Mouse (Mus musculus) right cerebral cortex, postnatal 14 days (tissue): ENCODE measurements around the gene Anxa10.

ENCODE experiments used
- DNase-seq: peaks from one replicate; pipeline ENCODE4 v3.0.0; 2022

Anxa10 gene

DNA sequence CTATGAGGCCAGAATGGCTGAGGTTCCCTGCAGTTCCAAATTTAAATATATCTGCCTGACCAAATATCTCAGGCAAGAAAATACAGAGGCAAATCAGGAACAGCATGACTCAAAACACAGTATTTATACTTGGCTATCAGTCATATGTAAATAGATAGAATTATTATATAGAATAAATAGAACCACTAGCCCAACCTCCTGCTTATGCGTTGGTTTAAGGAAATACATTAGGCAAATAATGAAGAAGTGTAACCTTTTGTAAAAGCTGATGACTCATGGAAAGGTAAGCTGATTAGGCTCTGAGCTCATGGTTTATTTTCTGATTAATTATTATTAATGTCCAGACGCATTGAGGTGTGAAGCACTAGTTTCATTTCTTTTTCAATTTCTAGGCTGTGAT, at the start of gene Anxa10:
Gene Anxa10 (minus strand): TSS at position 53 of the 400 bp plus-strand sequence.
- no peak for DNase-seq

DNA sequence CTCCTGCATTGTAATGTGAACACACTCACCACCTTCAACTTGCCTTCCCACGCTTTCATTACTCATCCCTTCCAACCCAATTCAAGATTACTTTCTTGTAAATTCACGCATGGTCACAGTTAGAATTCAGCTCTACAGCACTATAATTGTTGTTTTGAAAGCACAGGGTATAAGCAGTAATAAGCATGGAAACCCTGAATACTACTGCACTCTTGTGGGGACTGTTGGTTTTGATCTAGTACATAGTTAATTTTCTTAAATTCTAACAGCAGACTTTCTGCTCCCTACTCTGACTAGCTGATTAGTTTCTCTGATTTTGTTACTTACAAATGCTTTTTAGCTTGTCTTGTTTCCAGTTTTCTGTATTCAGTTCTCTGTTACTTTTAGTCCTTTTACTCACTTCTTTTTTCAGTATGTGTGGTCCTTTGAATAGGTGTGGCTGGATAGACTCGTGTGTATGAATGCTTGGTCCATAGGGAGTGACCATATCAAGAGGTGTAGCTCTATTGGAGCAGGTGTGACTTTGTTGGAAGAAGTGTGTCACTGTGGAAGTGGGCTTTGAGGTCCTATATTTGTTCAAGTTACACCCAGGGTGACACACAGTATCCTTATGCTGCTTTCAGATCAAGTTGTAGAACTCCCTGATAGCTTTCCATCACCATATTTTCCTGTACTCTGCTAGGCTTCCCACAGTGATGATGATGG, 9.9 kb upstream of the Anxa10 start:
- DNase-seq: no peak

DNA sequence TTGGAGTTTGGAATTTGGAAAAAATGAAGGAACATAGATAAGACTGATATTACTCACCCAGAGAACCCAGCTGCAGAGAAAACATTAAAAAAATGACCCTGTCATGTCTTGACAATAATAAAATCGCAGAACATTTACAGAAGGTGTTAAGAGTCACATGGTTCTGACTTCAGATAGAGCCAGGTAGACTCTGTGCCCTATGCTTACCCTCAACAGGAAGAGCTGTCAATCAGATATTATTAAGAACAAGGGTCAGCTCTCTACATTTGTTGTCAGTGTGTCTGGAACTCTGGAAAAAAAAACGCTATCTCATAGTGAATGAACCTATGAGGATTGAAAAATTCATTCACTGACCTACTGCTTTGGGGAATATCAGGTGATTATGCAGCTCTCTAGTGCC, 25.7 kb downstream of the Anxa10 start:
- DNase-seq: no peak

DNA sequence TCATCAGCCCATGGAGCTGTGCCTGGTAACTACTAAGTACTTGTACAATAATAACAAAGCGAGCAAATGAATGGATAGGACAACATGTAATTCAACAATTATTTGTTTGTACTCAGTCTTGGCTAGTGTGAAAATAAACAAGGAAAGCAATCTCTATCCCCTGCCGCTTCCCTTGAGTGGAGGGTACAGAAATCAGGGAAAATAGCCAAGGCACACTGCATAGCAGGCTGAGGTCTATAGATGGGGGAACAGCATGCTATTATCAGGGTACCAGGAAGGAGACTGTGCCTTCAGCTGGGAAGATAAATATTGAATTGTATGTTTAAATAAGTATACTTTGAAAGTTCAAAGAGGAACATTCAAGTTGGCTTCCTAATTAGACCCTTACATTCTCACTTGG, 41.1 kb downstream of the Anxa10 start:
- DNase-seq: no peak

DNA sequence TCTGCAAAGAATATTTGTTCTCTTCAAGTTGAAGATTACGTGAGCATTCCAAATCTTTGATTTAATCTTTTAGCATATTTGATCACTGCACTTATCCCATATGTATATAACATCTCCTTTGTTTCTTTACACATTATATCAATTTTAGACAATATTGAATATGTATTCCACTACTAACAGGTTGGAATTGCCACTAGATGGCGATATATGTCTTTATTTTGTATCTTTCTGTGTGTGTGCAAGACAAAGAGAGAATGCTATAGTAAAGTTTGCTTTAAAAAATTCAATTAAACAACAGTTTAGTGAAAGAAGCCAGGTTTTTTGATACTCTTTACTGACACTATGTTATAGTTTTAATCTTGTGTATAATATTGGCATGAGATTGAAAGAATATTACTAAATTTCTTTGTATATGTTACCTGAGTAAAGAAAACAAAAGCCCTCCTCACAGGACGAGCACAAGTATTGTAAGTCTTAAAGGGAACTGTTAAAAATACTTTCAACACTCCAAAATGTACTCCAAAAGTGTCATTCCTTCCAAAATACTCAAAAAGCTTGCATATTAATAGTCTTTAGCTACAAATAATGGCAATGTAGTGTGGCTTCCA, 42.7 kb downstream of the Anxa10 start:
- DNase-seq: no peak

DNA sequence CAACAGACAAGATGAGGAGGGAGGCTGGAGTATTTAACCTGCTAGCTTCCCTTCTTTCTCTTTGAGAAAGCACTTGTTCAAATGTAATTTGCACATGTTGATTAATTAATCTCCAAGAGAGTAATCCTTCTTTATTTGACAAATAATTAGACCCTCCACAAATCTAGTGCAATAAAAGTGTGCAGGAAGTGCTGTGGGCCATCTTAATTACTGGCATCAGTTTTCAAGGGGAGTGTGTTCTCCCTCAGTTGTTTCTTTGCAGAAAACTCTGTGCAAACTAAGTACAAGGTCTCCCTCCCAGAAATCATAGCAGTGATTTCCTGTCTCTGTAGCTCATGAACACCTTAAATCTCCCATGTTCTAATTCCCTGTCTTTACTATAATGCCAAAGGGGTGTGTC, 54.6 kb downstream of the Anxa10 start:
- DNase-seq: no peak

DNA sequence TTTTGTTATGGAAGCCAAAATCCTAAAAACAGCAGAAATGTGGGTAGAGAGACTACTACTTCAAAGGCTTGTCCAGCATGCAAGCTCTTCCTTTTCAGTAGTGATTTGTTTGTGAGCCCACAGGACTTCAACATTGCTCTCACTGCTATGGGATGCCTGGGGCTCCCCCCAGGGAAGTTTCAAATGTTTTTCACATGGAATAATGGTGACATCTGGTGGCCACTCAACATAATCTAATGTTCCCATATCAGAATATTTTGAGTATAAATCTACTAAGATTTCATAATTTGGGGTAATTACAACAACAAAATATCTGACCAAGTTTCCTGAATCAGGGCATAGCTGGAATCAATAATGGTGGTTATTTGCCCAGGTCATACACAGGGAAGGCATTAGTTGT, 62.6 kb downstream of the Anxa10 start:
- no peak for DNase-seq

DNA sequence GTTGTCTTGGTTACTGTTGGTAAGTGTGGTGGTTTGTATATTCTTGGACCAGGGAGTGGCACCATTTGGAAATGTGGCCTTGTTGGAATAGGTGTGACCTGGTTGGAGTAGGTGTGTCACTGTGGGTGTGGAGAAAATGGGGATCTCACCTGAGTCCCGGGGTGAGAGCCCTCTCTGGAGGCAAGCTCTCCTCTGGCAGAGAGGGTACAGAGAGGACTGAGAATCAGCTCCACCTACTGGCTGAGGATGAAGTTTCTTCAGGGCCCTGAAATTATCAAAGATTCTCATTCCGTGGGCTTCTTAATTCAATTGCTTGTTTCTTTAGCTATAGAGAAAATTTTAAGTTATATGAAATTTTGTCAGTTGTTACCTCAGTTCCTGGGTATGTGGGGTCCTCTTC, 76.1 kb downstream of the Anxa10 start:
- no peak for DNase-seq

DNA sequence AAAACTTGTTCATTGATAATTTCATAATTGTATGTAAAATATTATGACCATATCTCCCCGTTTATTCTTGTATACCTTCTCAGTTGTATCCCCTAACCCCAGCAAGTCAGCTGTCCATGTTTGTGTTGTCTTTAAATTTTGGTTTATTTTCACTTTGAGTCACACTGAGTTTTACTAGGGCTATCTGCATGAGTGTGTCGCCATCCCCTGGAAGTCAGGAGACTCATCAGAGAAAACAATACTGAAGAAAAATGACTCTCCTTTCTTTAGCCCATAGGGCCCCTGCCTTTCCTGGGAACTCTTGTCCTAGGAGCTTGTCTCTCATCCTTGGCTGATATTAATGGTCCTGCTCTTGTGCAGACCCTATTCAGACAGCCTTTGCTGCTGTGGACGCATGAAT, 88.6 kb downstream of the Anxa10 start:
- DNase-seq: no peak

DNA sequence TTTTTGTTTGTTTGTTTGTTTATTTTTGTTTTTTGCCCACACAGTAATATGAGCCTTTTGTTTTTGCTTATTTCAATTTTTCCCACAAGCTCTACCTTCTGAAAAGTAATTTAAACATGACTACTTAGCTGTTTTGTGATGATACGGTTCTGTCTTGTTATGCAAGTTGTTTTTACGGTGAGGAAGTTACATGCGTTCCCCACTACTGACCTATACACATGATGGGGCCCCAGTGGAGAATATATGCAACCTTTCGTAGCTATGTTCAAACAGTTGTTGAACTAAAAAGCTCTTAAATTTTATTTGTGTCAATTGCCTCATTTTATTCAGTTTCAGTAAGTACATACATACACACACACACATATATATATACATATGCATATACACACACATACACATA, 108.4 kb downstream of the Anxa10 start:
- no peak for DNase-seq

DNA sequence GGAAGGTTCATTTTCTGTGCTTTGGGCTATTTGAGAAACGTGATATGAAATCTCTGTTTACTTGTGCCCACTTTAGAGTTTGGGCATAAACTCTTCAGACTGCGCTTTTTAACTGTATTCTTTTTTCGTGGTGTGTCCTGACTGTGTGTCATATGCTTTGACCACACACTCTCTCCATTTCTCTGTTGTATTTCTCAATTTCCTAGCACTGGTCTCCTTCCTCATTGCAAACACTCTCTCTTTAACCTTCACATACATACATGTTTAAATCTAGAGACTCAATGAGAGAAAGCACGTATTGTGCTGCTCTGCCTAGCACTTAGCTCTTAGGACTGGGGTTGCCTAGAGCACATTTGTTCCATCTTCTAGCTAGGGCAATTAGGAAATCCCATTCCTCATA, 108.8 kb downstream of the Anxa10 start:
- no peak for DNase-seq
